In the genomic region with DNA sequence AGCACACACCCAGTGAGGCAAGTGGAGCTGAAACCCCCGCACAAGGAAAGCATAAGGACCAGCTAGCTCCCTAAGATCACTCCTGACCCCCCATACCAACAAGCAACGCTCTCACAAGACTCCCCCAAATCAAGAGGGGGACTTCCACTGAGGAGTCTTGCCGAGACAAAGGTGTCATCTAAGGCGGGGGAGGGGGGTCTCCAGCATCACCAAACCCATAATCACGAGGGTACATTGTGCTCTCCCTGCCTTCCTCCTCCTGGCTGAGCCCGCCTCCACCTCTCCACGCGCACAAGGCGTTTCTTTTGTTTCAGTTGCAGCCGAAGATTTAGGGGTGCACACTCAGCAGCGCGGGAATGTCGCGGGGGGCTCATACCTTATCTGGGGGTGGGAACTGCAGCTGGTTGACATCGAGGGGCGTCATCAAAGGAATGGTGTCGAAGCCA, we compare ENCODE assay signal across 8 mouse cellular contexts. TPM values are rescaled to one million over a fixed set of nuclear protein-coding genes. Genes with fewer than 3 reads are reported as not detected.
DNase-seq lines count a peak whose midpoint lies in the region; ATAC-seq and TF ChIP-seq lines count a peak whose summit lies in the region.

No protein-coding gene starts in this region.

- WGBS in heart, postnatal 0 days = 7% methylated on average over 17 of the region's 17 CpGs
- 0% methylated on average over 17 of the region's 17 CpGs for WGBS in forebrain, embryonic 13.5 days
- WGBS in limb, embryonic 14.5 days = 2% methylated on average over 17 of the region's 17 CpGs

- peak overlapping the region; percentile 61 for H3K4me3 ChIP-seq in heart, postnatal 0 days (ENCODE audit: low read depth, low read length)
- peak overlapping the region; percentile 84 for H3K4me3 ChIP-seq in brown adipose tissue, adult 24 weeks (ENCODE audit: insufficient read depth, low read depth, low read length)
- peak overlapping the region; percentile 95 for H3K4me3 ChIP-seq in forebrain, embryonic 13.5 days
- peak overlapping the region; percentile 69 for H3K4me3 ChIP-seq in limb, embryonic 14.5 days (replicated peaks; ENCODE audit: low read length)

- no peak for TF ChIP-seq EP300 in heart, postnatal 0 days (IDR thresholded peaks at IDR 0.05; ENCODE audit: low read depth)

- ATAC-seq in heart, postnatal 0 days (ENCODE audit: insufficient read depth, low read depth) = no peak; the same call in 1 of the 2 replicates
- peak; percentile 77 for ATAC-seq in forebrain, embryonic 13.5 days
- ATAC-seq in limb, embryonic 14.5 days (ENCODE audit: low FRiP score, low read depth) = no peak; the same call in 1 of the 2 replicates

- no peak overlapping the region for H3K9ac ChIP-seq in heart, postnatal 0 days (replicated peaks; ENCODE audit: low read depth, low read length)
- peak overlapping the region; percentile 100 for H3K9ac ChIP-seq in forebrain, embryonic 13.5 days
- H3K9ac ChIP-seq in limb, embryonic 14.5 days (ENCODE audit: low read depth, low read length, severe bottlenecking) = peak overlapping the region; percentile 76

- H3K27me3 ChIP-seq in heart, postnatal 0 days (ENCODE audit: control insufficient read depth, insufficient read depth, low read length) = peaks cover 57% of the 10 kb centered on the region
- H3K27me3 ChIP-seq in forebrain, embryonic 13.5 days = peaks cover 4% of the 10 kb centered on the region
- H3K27me3 ChIP-seq in limb, embryonic 14.5 days (ENCODE audit: control insufficient read depth, insufficient read depth, low read length) = peaks cover 11% of the 10 kb centered on the region; the same call in 1 of the 2 replicates

- no peak for TF ChIP-seq POLR2A in limb, embryonic 14.5 days (IDR thresholded peaks at IDR 0.05; ENCODE audit: borderline replicate concordance, extremely low read depth, insufficient read depth, insufficient read length)

- H3K36me3 ChIP-seq in heart, postnatal 0 days (replicated peaks; ENCODE audit: control insufficient read depth, insufficient read depth, low read length) = no peaks in the 10 kb centered on the region
- H3K36me3 ChIP-seq in forebrain, embryonic 13.5 days (ENCODE audit: poor library complexity, severe bottlenecking) = peaks cover 41% of the 10 kb centered on the region
- peaks cover 41% of the 10 kb centered on the region for H3K36me3 ChIP-seq in limb, embryonic 14.5 days (ENCODE audit: control insufficient read depth, insufficient read depth, low read length)

- no peaks in the 10 kb centered on the region for H3K4me1 ChIP-seq in heart, postnatal 0 days (ENCODE audit: control insufficient read depth, insufficient read depth)
- no peaks in the 10 kb centered on the region for H3K4me1 ChIP-seq in brown adipose tissue, adult 24 weeks (ENCODE audit: control insufficient read depth, insufficient read depth, insufficient read length, low read length)
- H3K4me1 ChIP-seq in forebrain, embryonic 13.5 days = peaks cover 54% of the 10 kb centered on the region
- H3K4me1 ChIP-seq in limb, embryonic 14.5 days (ENCODE audit: control insufficient read depth, insufficient read depth, low read length) = peaks cover 5% of the 10 kb centered on the region

- H3K4me2 ChIP-seq in heart, postnatal 0 days (ENCODE audit: low read depth, low read length) = peak overlapping the region; percentile 95
- peak overlapping the region; percentile 78 for H3K4me2 ChIP-seq in forebrain, embryonic 13.5 days
- H3K4me2 ChIP-seq in limb, embryonic 14.5 days (replicated peaks; ENCODE audit: low read depth, low read length, severe bottlenecking) = peak overlapping the region; percentile 86

- no peaks in the 10 kb centered on the region for H3K9me3 ChIP-seq in heart, postnatal 0 days (replicated peaks; ENCODE audit: control insufficient read depth, low read length)
- no peaks in the 10 kb centered on the region for H3K9me3 ChIP-seq in forebrain, embryonic 13.5 days (replicated peaks)
- H3K9me3 ChIP-seq in limb, embryonic 14.5 days (ENCODE audit: control insufficient read depth, low read length) = no peaks in the 10 kb centered on the region

- H3K27ac ChIP-seq in heart, postnatal 0 days (ENCODE audit: low read depth) = no peak overlapping the region
- no peak overlapping the region for H3K27ac ChIP-seq in brown adipose tissue, adult 24 weeks (replicated peaks; ENCODE audit: low read depth, low read length)
- peak overlapping the region; percentile 97 for H3K27ac ChIP-seq in forebrain, embryonic 13.5 days
- 0 out of 2 replicates have a peak overlapping the region, but pooled peaks have one; percentile 1 for H3K27ac ChIP-seq in limb, embryonic 14.5 days (replicated peaks; ENCODE audit: low read depth, low read length)

- TF ChIP-seq CTCF in heart, postnatal 0 days (IDR thresholded peaks at IDR 0.05; ENCODE audit: low read depth) = no peak

- DNase-seq in heart, postnatal 0 days (ENCODE audit: low spot score) = no peak
- no peak for DNase-seq in heart, adult 11 months
- DNase-seq in limb, embryonic 14.5 days (ENCODE audit: low spot score) = no peak
- DNase-seq in right cerebral cortex, postnatal 10 days (ENCODE audit: low spot score in 2 of 2) = peak; percentile 76 to 85
- DNase-seq in urinary bladder, adult 18-20 months (ENCODE audit: low spot score in 2 of 2) = no peak
- no peak for DNase-seq in adrenal gland, postnatal 4 days (ENCODE audit: low spot score in 2 of 2)

RNA-seq across cellular contexts. Expression of gene Nsg1, which starts 1.2 kb away (rescaled TPM):
- total RNA-seq in heart, postnatal 0 days (2014; rRNA removed; ENCODE audit: low replicate concordance) = 9.0 and 29.2 TPM in 2 replicates
- 12.5 and 14.7 TPM in 2 replicates for polyA plus RNA-seq in heart, postnatal 0 days (2015; fragmentation: Nextera tagmentation; extraction: Ambion mirVana)
- 2.0 and 3.5 TPM in 2 replicates for polyA plus RNA-seq in brown adipose tissue, adult 24 weeks (2012; ENCODE audit: insufficient read depth, insufficient read length, missing spikeins)
- 636 and 754 TPM in 2 replicates for polyA plus RNA-seq in forebrain, embryonic 13.5 days (2015; fragmentation: Nextera tagmentation; extraction: Ambion mirVana)
- 107 and 151 TPM in 2 replicates for polyA plus RNA-seq in limb, embryonic 14.5 days (2012; rRNA removed)
- polyA plus RNA-seq in limb, embryonic 14.5 days (2014; fragmentation: Nextera tagmentation; extraction: Ambion mirVana) = 33.8 and 34.7 TPM in 2 replicates
- total RNA-seq in adrenal gland, postnatal 4 days (2021) = 100 to 1,000 TPM; 120 to 121 TPM

Comparison
In these comparisons a context has a peak if more than half of its experiments do, and no peak if none do; other contexts are left out.
1. DNase-seq: peak in right cerebral cortex, postnatal 10 days (2 of 2); none in heart, postnatal 0 days (single experiment), heart, adult 11 months (single experiment), limb, embryonic 14.5 days (single experiment), urinary bladder, adult 18-20 months (0 of 2) and adrenal gland, postnatal 4 days (0 of 2).
2. H3K27ac ChIP-seq: peak in forebrain, embryonic 13.5 days (single experiment) and limb, embryonic 14.5 days (single experiment); none in heart, postnatal 0 days (single experiment) and brown adipose tissue, adult 24 weeks (single experiment).
3. Peak in every context shown above with its lines, with median percentiles within 50 percentile points of each other: H3K4me2 ChIP-seq and H3K4me3 ChIP-seq.